Mouse (Mus musculus): ENCODE data around the gene Bms1. TPM values are rescaled to one million over a fixed set of nuclear protein-coding genes. Genes with fewer than 3 reads are reported as not detected.
A peak's percentile ranks its signal among the peaks of the same experiment; 100 is the strongest.

Bms1 gene
- polyA plus RNA-seq (2016; fragmentation: Nextera tagmentation; extraction: Ambion mirVana), result 41.1 and 41.2 TPM in 2 replicates

DNA sequence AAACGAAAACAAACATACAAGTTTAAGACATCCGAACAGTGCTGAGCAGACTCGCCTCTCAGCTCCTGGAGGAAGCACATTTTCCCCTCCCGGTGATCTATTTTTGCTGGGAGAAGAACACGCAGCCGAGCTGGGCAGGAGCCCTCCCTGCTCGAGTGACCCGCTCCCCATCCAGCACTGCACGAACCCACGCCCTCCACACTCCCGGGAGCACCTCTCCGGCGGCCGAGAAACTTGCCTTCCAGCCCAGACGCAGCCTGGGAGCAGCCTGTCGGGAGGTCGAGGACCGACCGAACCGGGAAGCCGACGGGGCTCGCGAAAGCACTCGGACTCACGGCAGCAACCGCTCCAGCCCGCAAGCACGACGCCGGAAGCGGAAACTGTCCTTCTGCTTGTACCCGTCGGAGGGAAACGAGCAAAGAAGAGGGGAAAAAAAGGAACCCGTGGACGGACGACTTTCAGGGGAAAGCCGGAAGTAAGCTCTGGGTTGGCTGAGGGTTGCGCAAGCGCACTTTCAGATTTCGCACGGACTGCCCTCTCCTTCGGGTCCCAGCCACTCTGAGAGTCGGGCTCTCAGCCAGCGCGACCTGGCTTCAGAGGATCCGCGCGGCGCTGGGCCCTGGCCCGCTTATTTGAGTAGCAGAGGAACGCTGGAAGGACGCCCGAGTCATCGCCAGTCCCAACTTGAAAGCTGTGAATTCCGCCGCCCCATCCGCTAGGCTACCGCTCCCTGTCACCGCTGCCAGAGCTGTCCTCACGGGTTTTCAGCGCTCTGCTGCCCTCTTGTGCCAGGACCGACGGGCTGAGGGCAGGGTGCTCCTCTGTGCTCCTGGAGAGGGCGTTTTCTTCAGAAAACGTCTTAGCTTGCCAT, at the start of gene Bms1:
Bms1 (minus strand) TSS at position 425 of the 871 bp plus-strand sequence.
- H3K27ac ChIP-seq, result peak within 1 kb of the TSS; percentile 77
- H3K4me2 ChIP-seq, result peak within 1 kb of the TSS; percentile 74
- peaks cover 35% of the 10 kb centered on the region for H3K36me3 ChIP-seq
- under 1% methylated on average over 67 of the region's 67 CpGs for WGBS (ENCODE audit: insufficient replicate concordance)
- H3K4me1 ChIP-seq, result peaks cover 16% of the 10 kb centered on the region
- H3K9me3 ChIP-seq (replicated peaks), result no peaks in the 10 kb centered on the region
- H3K27me3 ChIP-seq (replicated peaks), result no peaks in the 10 kb centered on the region
- peak; percentile 98 for ATAC-seq
- peak within 1 kb of the TSS; percentile 89 for H3K9ac ChIP-seq
- H3K4me3 ChIP-seq, result peak within 1 kb of the TSS; percentile 94

- no peak overlapping the region for H3K9ac ChIP-seq
- no peak overlapping the region for H3K4me3 ChIP-seq
- no peaks in the 10 kb centered on the region for H3K27me3 ChIP-seq (replicated peaks)
- no peak overlapping the region for H3K4me2 ChIP-seq
- 74% methylated on average over 15 of the region's 15 CpGs for WGBS (ENCODE audit: insufficient replicate concordance)
- H3K36me3 ChIP-seq, result peaks cover 11% of the 10 kb centered on the region
- ATAC-seq, result no peak
- no peak overlapping the region for H3K27ac ChIP-seq
- no peaks in the 10 kb centered on the region for H3K4me1 ChIP-seq
- no peaks in the 10 kb centered on the region for H3K9me3 ChIP-seq (replicated peaks)
Observed at GRCm38 (mm10) chr6:118462069-118462705, 42.9 kb upstream of the Bms1 start.

GRCm38 (mm10) chr6:118457726-118458125, 38.5 kb upstream of the Bms1 start:
- no peaks in the 10 kb centered on the region for H3K27me3 ChIP-seq (replicated peaks)
- H3K4me3 ChIP-seq, result no peak overlapping the region
- H3K9me3 ChIP-seq (replicated peaks), result no peaks in the 10 kb centered on the region
- WGBS (ENCODE audit: insufficient replicate concordance), result 69% methylated on average over 1 of the region's 1 CpGs
- no peak overlapping the region for H3K9ac ChIP-seq
- H3K36me3 ChIP-seq, result no peaks in the 10 kb centered on the region
- ATAC-seq, result no peak
- H3K4me2 ChIP-seq, result no peak overlapping the region
- H3K27ac ChIP-seq, result no peak overlapping the region
- peaks cover 19% of the 10 kb centered on the region for H3K4me1 ChIP-seq

- Histone ChIP-seq H3K4me2 (peak within 1 kb of the TSS; percentile 83), H3K4me3 (peak within 1 kb of the TSS; percentile 70)
- ATAC-seq, result peak; percentile 85
Observed at GRCm38 (mm10) chr6:118455042-118455631, 35.9 kb upstream of the Bms1 start, which contains the start of gene Zfp248. TSS of gene Zfp248 (minus strand) at chr6:118455528.

GRCm38 (mm10) chr6:118454452-118454851, 35.2 kb upstream of the Bms1 start:
- peak overlapping the region; percentile 75 for H3K9ac ChIP-seq
- H3K27me3 ChIP-seq (replicated peaks), result no peaks in the 10 kb centered on the region
- 0 out of 2 replicates have a peak, but pooled peaks cover 3% of the 10 kb centered on the region for H3K36me3 ChIP-seq
- peak overlapping the region; percentile 70 for H3K4me3 ChIP-seq
- H3K27ac ChIP-seq, result no peak overlapping the region
- no peaks in the 10 kb centered on the region for H3K9me3 ChIP-seq (replicated peaks)
- WGBS (ENCODE audit: insufficient replicate concordance), result 50% methylated on average over 8 of the region's 8 CpGs
- H3K4me2 ChIP-seq, result peak overlapping the region; percentile 83
- H3K4me1 ChIP-seq, result peaks cover 19% of the 10 kb centered on the region
- no peak for ATAC-seq

More at GRCm38 (mm10) chr6:118455042-118455631, 35.9 kb upstream of the Bms1 start, which contains the start of gene Zfp248:
- no peaks in the 10 kb centered on the region for H3K27me3 ChIP-seq (replicated peaks)
- H3K4me1 ChIP-seq, result peaks cover 19% of the 10 kb centered on the region
- peak within 1 kb of the TSS; percentile 71 for H3K27ac ChIP-seq
- H3K36me3 ChIP-seq, result 0 out of 2 replicates have a peak, but pooled peaks cover 3% of the 10 kb centered on the region
- 0% methylated on average over 43 of the region's 43 CpGs for WGBS (ENCODE audit: insufficient replicate concordance)
- H3K9me3 ChIP-seq (replicated peaks), result no peaks in the 10 kb centered on the region
- peak within 1 kb of the TSS; percentile 75 for H3K9ac ChIP-seq

DNA sequence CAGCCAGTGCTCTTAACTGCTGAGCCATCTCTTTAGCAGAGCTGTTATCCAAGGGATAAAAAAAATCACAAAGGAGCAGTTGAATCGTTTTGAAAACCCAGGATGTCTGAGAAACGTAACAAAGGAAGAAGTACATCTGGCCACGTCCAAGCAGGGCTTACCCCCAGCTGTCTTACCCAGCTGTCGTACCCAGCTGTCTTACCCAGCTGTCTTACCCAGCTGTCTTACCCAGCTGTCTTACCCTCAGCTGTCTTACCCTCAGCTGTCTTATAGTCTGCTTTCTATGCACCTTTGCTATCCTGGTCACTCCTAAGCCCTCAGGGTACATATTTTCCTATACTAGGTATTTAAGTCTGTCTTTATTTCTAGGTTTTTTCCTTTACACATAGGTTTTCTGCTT, 12.2 kb upstream of the Bms1 start:
- no peaks in the 10 kb centered on the region; the same call in 1 of the 2 replicates for H3K9me3 ChIP-seq (replicated peaks)
- H3K4me1 ChIP-seq, result no peaks in the 10 kb centered on the region; the same call in 1 of the 2 replicates
- 75% methylated on average over 4 of the region's 4 CpGs for WGBS (ENCODE audit: insufficient replicate concordance)
- H3K4me2 ChIP-seq, result no peak overlapping the region
- no peak overlapping the region for H3K4me3 ChIP-seq
- H3K9ac ChIP-seq, result no peak overlapping the region
- peaks cover 44% of the 10 kb centered on the region for H3K36me3 ChIP-seq
- ATAC-seq, result no peak
- H3K27me3 ChIP-seq (replicated peaks), result no peaks in the 10 kb centered on the region
- H3K27ac ChIP-seq, result no peak overlapping the region

DNA sequence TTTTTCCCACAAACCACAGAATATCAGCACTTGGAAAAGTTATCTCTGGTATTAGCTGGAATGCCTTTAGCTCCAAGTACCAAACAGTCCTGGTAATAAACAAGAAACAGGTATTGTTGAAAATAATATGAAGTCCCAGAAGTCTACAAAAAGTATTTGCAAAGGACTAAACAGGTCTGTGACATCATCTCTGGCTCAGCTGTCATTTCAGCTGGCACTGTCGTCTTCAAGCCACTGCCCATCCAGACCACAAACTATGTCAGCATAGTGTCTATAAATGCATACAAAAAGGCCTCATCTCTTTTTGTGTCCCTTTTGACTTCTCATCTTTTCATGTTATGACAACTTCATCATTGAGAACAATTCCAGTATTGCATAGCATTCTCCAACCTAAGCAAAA, 7.4 kb upstream of the Bms1 start:
- Histone ChIP-seq H3K4me2 (no peak overlapping the region), H3K27ac (no peak overlapping the region), H3K36me3 (peaks cover 38% of the 10 kb centered on the region), H3K27me3 (replicated peaks) (peaks cover 5% of the 10 kb centered on the region; the same call in 1 of the 2 replicates), H3K9ac (no peak overlapping the region), H3K9me3 (replicated peaks) (no peaks in the 10 kb centered on the region; the same call in 1 of the 2 replicates), H3K4me1 (no peaks in the 10 kb centered on the region), H3K4me3 (no peak overlapping the region)
- WGBS (ENCODE audit: insufficient replicate concordance), result 58% methylated on average over 1 of the region's 1 CpGs
- no peak for ATAC-seq

DNA sequence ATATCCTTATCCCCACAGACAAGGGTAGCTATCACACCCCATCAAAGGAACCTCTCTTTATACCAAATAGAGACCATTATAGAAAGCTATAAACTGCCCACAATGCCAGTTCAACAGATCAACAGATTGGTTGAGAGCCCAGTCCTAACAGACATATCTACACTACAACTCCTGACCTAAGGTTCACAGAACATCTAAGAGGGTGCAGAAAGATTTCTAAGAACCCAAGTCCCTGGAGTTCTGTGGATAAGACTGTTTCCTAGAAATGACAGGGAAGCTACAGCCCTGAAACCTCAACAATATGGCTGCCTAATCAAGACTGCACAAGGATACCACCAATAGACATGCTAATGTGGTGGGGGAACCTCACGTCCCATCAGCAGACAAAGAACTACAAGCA, 8.8 kb downstream of the Bms1 start:
- Histone ChIP-seq H3K9ac (no peak overlapping the region), H3K4me1 (peaks cover 10% of the 10 kb centered on the region; the same call in 1 of the 2 replicates), H3K36me3 (peaks cover 90% of the 10 kb centered on the region), H3K27me3 (replicated peaks) (no peaks in the 10 kb centered on the region), H3K9me3 (replicated peaks) (no peaks in the 10 kb centered on the region), H3K27ac (no peak overlapping the region), H3K4me2 (no peak overlapping the region), H3K4me3 (no peak overlapping the region)
- 51% methylated on average over 1 of the region's 1 CpGs for WGBS (ENCODE audit: insufficient replicate concordance)
- ATAC-seq, result peak; percentile 75

DNA sequence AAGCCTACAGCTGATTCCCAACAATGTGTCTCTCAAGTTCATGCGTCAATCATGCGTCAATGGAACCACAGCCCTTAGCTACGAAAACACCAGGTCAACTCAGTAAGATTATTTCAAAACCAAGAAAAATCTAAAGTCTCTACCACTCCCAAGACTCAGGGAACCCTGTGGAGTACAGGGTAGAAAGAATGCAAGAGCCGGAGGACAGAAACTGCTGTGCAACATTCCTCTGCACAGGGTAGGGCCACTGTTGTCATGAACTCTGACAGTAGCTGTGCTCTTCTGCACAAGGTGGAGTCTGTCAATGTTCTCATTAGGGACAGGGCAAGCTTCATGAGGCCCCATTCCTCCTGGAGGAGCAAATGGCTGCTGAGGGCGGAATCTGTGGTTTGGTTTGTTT, 10.8 kb downstream of the Bms1 start:
- no peaks in the 10 kb centered on the region for H3K9me3 ChIP-seq (replicated peaks)
- H3K4me1 ChIP-seq, result peaks cover 10% of the 10 kb centered on the region; the same call in 1 of the 2 replicates
- H3K4me2 ChIP-seq, result no peak overlapping the region
- no peak for ATAC-seq
- H3K4me3 ChIP-seq, result no peak overlapping the region
- no peaks in the 10 kb centered on the region for H3K27me3 ChIP-seq (replicated peaks)
- no peak overlapping the region for H3K27ac ChIP-seq
- H3K9ac ChIP-seq, result no peak overlapping the region
- peaks cover 91% of the 10 kb centered on the region for H3K36me3 ChIP-seq
- 91% methylated on average over 5 of the region's 5 CpGs for WGBS (ENCODE audit: insufficient replicate concordance)

DNA sequence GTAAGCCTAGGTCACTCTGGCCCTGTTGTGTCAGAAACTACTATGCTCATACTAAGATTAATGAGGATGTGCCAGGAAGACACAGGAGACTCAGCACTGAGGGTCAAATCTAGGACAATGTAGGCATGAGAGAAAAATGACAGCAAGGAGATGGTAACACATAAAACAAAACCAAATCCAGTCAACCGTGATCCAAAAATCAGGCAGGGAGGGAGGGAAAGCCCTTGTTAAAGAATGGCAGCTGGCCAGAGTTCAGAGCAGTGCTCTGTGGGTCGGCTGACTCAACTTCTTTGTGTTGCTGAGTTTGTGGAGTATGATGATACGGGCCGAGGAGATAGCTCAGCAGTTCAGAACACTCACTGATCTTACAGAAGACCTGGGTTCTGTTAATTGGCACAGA, 12.9 kb downstream of the Bms1 start:
- no peak for ATAC-seq

GRCm38 (mm10) chr6:118390746-118391145, 28.5 kb downstream of the Bms1 start:
- no peak overlapping the region for H3K4me2 ChIP-seq
- no peak overlapping the region for H3K4me3 ChIP-seq
- ATAC-seq, result no peak
- no peaks in the 10 kb centered on the region for H3K9me3 ChIP-seq (replicated peaks)
- no peaks in the 10 kb centered on the region for H3K27me3 ChIP-seq (replicated peaks)
- H3K9ac ChIP-seq, result no peak overlapping the region
- peaks cover 93% of the 10 kb centered on the region for H3K36me3 ChIP-seq
- no peaks in the 10 kb centered on the region for H3K4me1 ChIP-seq
- H3K27ac ChIP-seq, result no peak overlapping the region

More for the DNA sequence above, 12.9 kb downstream of the Bms1 start:
- H3K27ac ChIP-seq, result no peak overlapping the region
- peaks cover 1% of the 10 kb centered on the region; the same call in 1 of the 2 replicates for H3K4me1 ChIP-seq
- no peak overlapping the region for H3K9ac ChIP-seq
- H3K9me3 ChIP-seq (replicated peaks), result no peaks in the 10 kb centered on the region
- H3K4me2 ChIP-seq, result no peak overlapping the region
- no peaks in the 10 kb centered on the region for H3K27me3 ChIP-seq (replicated peaks)
- 74% methylated on average over 4 of the region's 4 CpGs for WGBS (ENCODE audit: insufficient replicate concordance)
- H3K36me3 ChIP-seq, result peaks cover 91% of the 10 kb centered on the region
- no peak overlapping the region for H3K4me3 ChIP-seq

DNA sequence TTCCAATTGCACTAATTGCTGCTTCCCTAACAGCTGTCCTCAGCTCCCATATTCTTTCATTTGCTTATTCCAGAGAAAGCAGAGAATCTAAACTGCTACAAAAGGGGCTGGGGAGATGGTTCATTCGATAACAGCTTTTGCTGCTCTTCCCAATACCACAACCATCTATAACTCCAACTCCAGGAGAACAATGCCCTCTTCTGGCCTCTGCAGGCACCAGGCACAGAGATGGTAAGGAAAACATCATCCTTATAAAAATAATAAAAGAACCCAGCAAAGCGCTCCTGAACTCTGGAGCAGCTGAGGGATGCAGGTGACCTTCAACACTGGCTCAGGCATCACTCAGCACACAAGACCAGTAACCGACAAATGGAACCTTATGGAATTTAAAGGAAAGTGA, 33.3 kb downstream of the Bms1 start:
- WGBS (ENCODE audit: insufficient replicate concordance), result 86% methylated on average over 3 of the region's 3 CpGs
- H3K4me3 ChIP-seq, result no peak overlapping the region
- no peak for ATAC-seq
- H3K27me3 ChIP-seq (replicated peaks), result no peaks in the 10 kb centered on the region
- peaks cover 86% of the 10 kb centered on the region for H3K36me3 ChIP-seq
- H3K27ac ChIP-seq, result no peak overlapping the region
- no peak overlapping the region for H3K9ac ChIP-seq
- H3K9me3 ChIP-seq (replicated peaks), result no peaks in the 10 kb centered on the region
- H3K4me2 ChIP-seq, result no peak overlapping the region
- no peaks in the 10 kb centered on the region for H3K4me1 ChIP-seq

All from liver, embryonic 12.5 days (tissue).